Mouse (Mus musculus) T-helper 17 cell (primary cell): ENCODE data around the gene Gm7735.
"Not testable (repeated sequence)": the region's sequence is repeated elsewhere in the genome, so short reads cannot be mapped to it uniquely, and the experiment has no call there.

Experiments
- in situ Hi-C, 2 experiments: fragments of 300-600 bp; cut with MboI, MseI; formaldehyde crosslinking; loops; 1 replicate in 1 of 2; 2 replicates in 1 of 2; pipeline ENCODE4 v1.15.1; 2025; ENCODE audit warnings: high pct_unique_total_duplicates in 2 of 2

The Gm7735 gene

DNA sequence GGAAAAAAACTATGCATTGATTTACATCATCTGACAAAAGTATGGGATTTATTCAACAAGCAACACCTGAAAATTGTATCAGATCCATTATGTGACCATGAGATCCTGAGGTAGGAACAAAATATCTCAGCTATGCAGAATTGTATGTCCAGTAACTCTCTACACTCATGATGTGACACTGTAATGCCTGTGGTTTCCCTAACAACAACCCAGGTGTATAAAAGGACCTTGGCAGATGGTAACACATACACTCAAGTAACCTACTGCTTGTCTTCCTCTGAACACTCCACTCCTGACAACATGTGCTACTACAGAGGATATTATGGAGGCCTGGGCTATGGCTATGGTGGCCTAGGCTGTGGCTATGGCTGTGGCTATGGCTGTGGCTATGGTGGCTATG, at the start of gene Gm7735:
TSS of gene Gm7735 (plus strand) at position 301 of the 400 bp plus-strand sequence.
- in situ Hi-C loops = not testable (repeated sequence)

GRCm38 (mm10) chr16:89140551-89140950, 28.7 kb upstream of the Gm7735 start, which contains the start of gene Gm6358:
TSS of gene Gm6358 (plus strand) at chr16:89140851.
- in situ Hi-C loops = no loop called here

- in situ Hi-C loops = no loop called here
Measured at GRCm38 (mm10) chr16:89150786-89151185, 18.5 kb upstream of the Gm7735 start, which contains the start of gene Gm10061. TSS of gene Gm10061 (plus strand) at chr16:89151086.

GRCm38 (mm10) chr16:89157652-89158051, 11.6 kb upstream of the Gm7735 start, which contains the start of gene Gm9789:
TSS of gene Gm9789 (plus strand) at chr16:89157952.
- in situ Hi-C loops = no loop called here

GRCm38 (mm10) chr16:89174435-89174834, 5.1 kb downstream of the Gm7735 start, which contains the start of gene 1110057P08Rik:
TSS of gene 1110057P08Rik (plus strand) at chr16:89174735.
- in situ Hi-C loops = no loop called here

DNA sequence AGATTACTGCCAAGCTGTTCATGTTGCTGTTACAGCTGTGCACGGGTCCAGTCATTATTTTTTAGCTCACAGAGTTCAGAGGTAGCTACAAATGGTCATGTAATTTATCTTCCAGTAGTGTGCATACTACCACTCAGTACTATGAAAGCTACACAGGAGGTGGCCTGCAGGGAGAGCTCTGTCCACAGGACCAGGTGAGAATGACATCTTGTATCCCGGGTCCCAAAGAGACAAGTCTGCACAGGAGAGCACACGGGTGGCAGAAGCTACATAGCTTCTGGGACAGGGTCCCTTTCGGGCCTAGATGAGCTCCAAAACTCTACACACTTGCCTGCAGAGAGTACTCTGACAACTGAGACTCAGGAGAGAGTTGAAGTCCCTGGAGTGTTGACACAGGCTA, 19.3 kb downstream of the Gm7735 start:
- in situ Hi-C loops = no loop called here

GRCm38 (mm10) chr16:89205561-89205960, 36.3 kb downstream of the Gm7735 start, which contains the start of gene Krtap20-2:
TSS of gene Krtap20-2 (plus strand) at chr16:89205861.
- in situ Hi-C loops = no loop called here
